Mouse (Mus musculus) bone marrow, adult 2 months (tissue): ENCODE measurements around the gene Gm17455.

ENCODE experiments used
- CTCF ChIP-seq: fragments of 200-500 bp; IDR thresholded peaks from 2 replicates; pipeline ENCODE4 v1.5.1; 2011; ENCODE audit warnings: low read length, control low read depth; ENCODE audit not compliant: control insufficient read depth, insufficient read depth
- POLR2A ChIP-seq: fragments of 200-500 bp; IDR thresholded peaks from 2 replicates; pipeline ENCODE4 v1.6.1; 2011; ENCODE audit warnings: low read depth, mild to moderate bottlenecking, control low read depth, low read length, borderline replicate concordance; ENCODE audit not compliant: control insufficient read depth

GRCm38 (mm10) chr10:60376704-60377103 lies 22.8 kb upstream of the Gm17455 start:
- TF ChIP-seq CTCF, result no peak
- TF ChIP-seq POLR2A, result no peak
